Mouse (Mus musculus) limb, embryonic 14.5 days (tissue): ENCODE measurements around the gene Csrnp1. TPM values are rescaled to one million over a fixed set of nuclear protein-coding genes. Genes with fewer than 3 reads are reported as not detected.
A peak's percentile ranks its signal among the peaks of the same experiment; 100 is the strongest.

Experiments used
- ATAC-seq: fragments of 200-750 bp; cut with Nextera tagmentation; 2 replicates; pipeline ENCODE4 v1.8.0; 2017; ENCODE audit warnings: low read depth, moderate number of reproducible peaks, moderate TSS enrichment; ENCODE audit not compliant: low FRiP score
- DNase-seq: peaks from one replicate; pipeline ENCODE4 v3.0.0-alpha.2; 2015; ENCODE audit warnings: low spot score
- H3K27ac ChIP-seq: fragments of 300-500 bp; sonication (generic); replicated peaks from 2 replicates; pipeline ENCODE4 v1.5.1; 2014; ENCODE audit warnings: low read depth, mild to moderate bottlenecking, low read length, moderate library complexity, mixed read lengths
- H3K27me3 ChIP-seq: fragments of 300-500 bp; sonication (generic); 2 replicates; pipeline ENCODE4 v1.6.1; 2014; ENCODE audit warnings: low read length, mixed read lengths; ENCODE audit not compliant: control insufficient read depth, insufficient read depth
- H3K36me3 ChIP-seq: fragments of 300-500 bp; sonication (generic); 2 replicates; pipeline ENCODE4 v1.6.1; 2014; ENCODE audit warnings: mild to moderate bottlenecking, low read length, moderate library complexity, mixed read lengths; ENCODE audit not compliant: control insufficient read depth, insufficient read depth
- H3K4me1 ChIP-seq: fragments of 300-500 bp; sonication (generic); 2 replicates; pipeline ENCODE4 v1.6.1; 2014; ENCODE audit warnings: antibody characterized with exemption, low read length, mixed read lengths; ENCODE audit not compliant: control insufficient read depth, insufficient read depth
- H3K4me2 ChIP-seq: fragments of 300-500 bp; sonication (generic); replicated peaks from 2 replicates; pipeline ENCODE4 v1.6.1; 2014; ENCODE audit warnings: low read depth, mild to moderate bottlenecking, low read length, moderate library complexity; ENCODE audit not compliant: severe bottlenecking
- H3K4me3 ChIP-seq: fragments of 300-500 bp; sonication (generic); replicated peaks from 2 replicates; pipeline ENCODE4 v1.5.1; 2014; ENCODE audit warnings: low read length
- H3K9ac ChIP-seq: fragments of 300-500 bp; sonication (generic); 2 replicates; pipeline ENCODE4 v1.6.1; 2014; ENCODE audit warnings: mild to moderate bottlenecking, low read depth, low read length, moderate library complexity; ENCODE audit not compliant: severe bottlenecking
- H3K9me3 ChIP-seq: fragments of 300-500 bp; sonication (generic); 2 replicates; pipeline ENCODE4 v1.6.1; 2016; ENCODE audit warnings: low read length; ENCODE audit not compliant: control insufficient read depth
- POLR2A ChIP-seq: fragments of 200-500 bp; IDR thresholded peaks from 2 replicates; pipeline ENCODE4 v1.8.0; 2012; ENCODE audit warnings: inconsistent platforms, mild to moderate bottlenecking, moderate library complexity, borderline replicate concordance; ENCODE audit not compliant: insufficient read depth, insufficient read length; ENCODE audit errors: extremely low read depth
- WGBS: fragments of 180-500 bp; shearing (Covaris S2); extraction: QIAGEN DNeasy Blood & Tissue Kit; methylation state at CpG from one replicate; pipeline ENCODE4 v1.1.7; 2014; 5-methylcytosine and 5-hydroxymethylcytosine counted together
- polyA plus RNA-seq, 2 experiments: library from polyadenylated mRNA; depleted of rRNA in 1 of 2; stranded (reverse) in 1 of 2; unstranded in 1 of 2; fragments of >200 nt; fragmentation: Nextera tagmentation in 1 of 2; extraction: Ambion mirVana in 1 of 2; gene quantifications; 2 replicates each; pipeline versions ENCODE4 v1.2.1 to v1.2.3; 2012 to 2014

Gene Csrnp1
- polyA plus RNA-seq, 2 experiments = 2.8 to 12.8 TPM

DNA sequence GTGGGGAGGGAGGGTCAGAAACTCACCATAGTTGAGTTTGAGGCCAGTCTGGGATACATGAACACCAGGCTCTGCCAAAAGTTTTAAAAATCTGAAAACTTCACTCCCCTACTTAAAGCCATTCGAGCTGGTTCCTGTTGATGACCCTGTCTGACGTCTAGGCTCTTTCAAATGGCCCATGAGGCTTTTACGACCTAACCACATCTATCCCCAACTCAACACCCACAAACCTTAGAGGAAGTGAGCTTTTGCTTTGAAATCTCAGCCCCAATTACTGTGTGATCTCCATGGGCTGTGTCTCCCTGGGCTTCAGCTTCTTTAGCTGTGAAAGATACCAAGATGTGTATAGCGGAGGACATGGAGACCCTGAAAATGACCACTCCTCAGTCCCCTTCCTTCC lies 46.0 kb downstream of the Csrnp1 start:
- no peak for DNase-seq
- H3K4me3 ChIP-seq = no peak overlapping the region
- H3K4me1 ChIP-seq = peaks cover 22% of the 10 kb centered on the region; the same call in 1 of the 2 replicates
- H3K9me3 ChIP-seq = no peaks in the 10 kb centered on the region
- ATAC-seq = no peak
- TF ChIP-seq POLR2A = no peak
- no peak overlapping the region for H3K4me2 ChIP-seq
- H3K27ac ChIP-seq = no peak overlapping the region
- 69% methylated on average over 4 of the region's 4 CpGs for WGBS
- no peak overlapping the region for H3K9ac ChIP-seq
- no peaks in the 10 kb centered on the region for H3K36me3 ChIP-seq
- no peaks in the 10 kb centered on the region for H3K27me3 ChIP-seq

DNA sequence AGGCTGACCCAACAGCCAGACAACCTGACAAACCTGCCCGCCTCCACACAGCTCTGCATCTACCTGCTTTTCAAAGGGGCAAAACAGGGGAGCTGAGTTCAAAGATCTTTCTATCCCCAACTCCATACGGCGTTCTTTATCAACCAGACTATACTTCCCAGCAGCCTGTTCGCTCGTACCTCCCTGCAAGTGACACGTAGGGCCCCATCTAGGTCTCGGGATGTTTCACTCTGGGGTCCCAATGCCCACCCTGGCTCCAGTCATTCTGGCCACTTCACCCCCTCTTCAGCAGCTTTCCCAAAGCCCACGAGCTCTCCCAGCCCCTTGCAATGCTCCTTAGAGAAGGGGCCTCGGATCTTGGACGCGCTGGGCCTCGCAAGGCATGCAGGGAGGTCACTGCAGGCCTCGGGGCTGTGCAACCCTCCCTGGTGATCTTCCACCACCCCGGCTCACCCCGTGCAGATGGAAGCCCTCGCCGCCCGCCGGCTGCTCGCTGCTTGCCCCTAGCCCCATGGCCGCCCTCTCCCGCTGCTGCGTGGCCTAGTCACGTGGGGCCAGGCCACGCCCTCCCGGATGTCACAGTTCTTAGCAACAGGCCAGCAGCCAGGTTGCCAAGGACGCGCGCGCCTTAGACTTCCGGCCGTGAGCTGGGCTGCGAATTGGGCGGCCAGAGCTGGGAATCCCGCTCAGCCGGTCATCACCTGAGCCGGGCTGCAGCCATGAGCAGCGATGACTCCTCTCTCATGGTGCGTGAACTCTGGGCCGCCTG lies 47.3 kb downstream of the Csrnp1 start, which contains the start of the genes Gorasp1 and Ttc21a:
TSS of gene Gorasp1 (minus strand) at position 561 of the 769 bp plus-strand sequence.
TSS of gene Ttc21a (plus strand) at position 602 of the 769 bp plus-strand sequence.
- 3% methylated on average over 38 of the region's 40 CpGs for WGBS

DNA sequence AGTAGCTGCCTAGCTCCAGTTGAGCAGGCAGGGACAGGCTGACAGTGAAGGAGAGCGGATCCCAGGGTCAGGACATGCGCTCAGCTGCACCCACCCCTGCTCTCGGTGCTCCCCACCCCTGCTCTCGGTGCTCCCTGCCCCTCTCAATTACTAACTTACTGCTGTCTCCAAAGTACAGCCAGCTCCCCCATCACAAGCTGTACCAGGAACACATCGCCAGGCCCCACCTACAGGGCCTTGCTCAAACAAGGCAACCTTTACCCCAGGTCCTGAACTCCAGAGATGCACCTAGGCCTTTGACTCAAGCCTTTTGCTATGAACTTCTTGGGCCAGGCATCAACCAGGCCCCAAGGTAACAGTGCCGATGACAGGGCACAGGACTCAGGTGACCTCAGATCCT lies 50.8 kb downstream of the Csrnp1 start:
- no peaks in the 10 kb centered on the region for H3K9me3 ChIP-seq
- H3K4me2 ChIP-seq = no peak overlapping the region
- no peaks in the 10 kb centered on the region for H3K27me3 ChIP-seq
- ATAC-seq (no peak), DNase-seq (no peak)
- H3K4me1 ChIP-seq = peaks cover 6% of the 10 kb centered on the region; the same call in 1 of the 2 replicates
- H3K4me3 ChIP-seq = no peak overlapping the region
- no peak overlapping the region for H3K27ac ChIP-seq
- H3K36me3 ChIP-seq = peaks cover 42% of the 10 kb centered on the region
- no peak overlapping the region for H3K9ac ChIP-seq
- WGBS = 86% methylated on average over 6 of the region's 6 CpGs
- no peak for TF ChIP-seq POLR2A

More for the DNA sequence above, 47.3 kb downstream of the Csrnp1 start, which contains the start of the genes Gorasp1 and Ttc21a:
- peak; percentile 85; the same call in 1 of the 2 replicates for TF ChIP-seq POLR2A
- DNase-seq (peak; percentile 95), ATAC-seq (peak; percentile 97)
- Histone ChIP-seq H3K4me1 (peaks cover 22% of the 10 kb centered on the region; the same call in 1 of the 2 replicates), H3K36me3 (peaks cover 8% of the 10 kb centered on the region), H3K9me3 (no peaks in the 10 kb centered on the region), H3K4me2 (peak within 1 kb of the TSS; percentile 76), H3K27ac (peak within 1 kb of the TSS; percentile 52), H3K9ac (peak within 1 kb of the TSS; percentile 73), H3K4me3 (peak within 1 kb of the TSS; percentile 71), H3K27me3 (no peaks in the 10 kb centered on the region)

DNA sequence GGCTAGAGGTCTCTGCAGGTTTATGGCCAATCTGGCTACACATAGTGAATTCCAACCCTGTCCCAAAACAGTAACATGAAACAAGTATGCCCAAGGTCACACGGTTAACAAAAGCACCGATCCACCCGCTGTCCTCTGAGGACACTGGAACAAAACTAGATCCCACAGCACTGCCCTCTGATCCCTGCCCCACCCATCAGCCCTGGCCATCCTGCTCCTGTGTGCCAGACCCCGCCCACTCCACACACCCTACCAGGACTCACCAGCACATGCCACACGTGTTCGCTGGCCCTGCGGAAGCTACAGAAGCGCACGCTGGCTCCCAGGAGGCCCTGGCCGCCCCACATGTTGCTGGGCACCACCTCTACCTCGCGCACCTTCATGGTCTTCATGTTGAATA lies 52.1 kb downstream of the Csrnp1 start:
- H3K4me2 ChIP-seq = no peak overlapping the region
- H3K27ac ChIP-seq = no peak overlapping the region
- ATAC-seq = no peak
- no peak for TF ChIP-seq POLR2A
- H3K36me3 ChIP-seq = peaks cover 55% of the 10 kb centered on the region
- WGBS = 89% methylated on average over 12 of the region's 12 CpGs
- no peak overlapping the region for H3K4me3 ChIP-seq
- no peak overlapping the region for H3K9ac ChIP-seq
- no peak for DNase-seq
- H3K4me1 ChIP-seq = peaks cover 6% of the 10 kb centered on the region; the same call in 1 of the 2 replicates
- no peaks in the 10 kb centered on the region for H3K9me3 ChIP-seq
- H3K27me3 ChIP-seq = no peaks in the 10 kb centered on the region

DNA sequence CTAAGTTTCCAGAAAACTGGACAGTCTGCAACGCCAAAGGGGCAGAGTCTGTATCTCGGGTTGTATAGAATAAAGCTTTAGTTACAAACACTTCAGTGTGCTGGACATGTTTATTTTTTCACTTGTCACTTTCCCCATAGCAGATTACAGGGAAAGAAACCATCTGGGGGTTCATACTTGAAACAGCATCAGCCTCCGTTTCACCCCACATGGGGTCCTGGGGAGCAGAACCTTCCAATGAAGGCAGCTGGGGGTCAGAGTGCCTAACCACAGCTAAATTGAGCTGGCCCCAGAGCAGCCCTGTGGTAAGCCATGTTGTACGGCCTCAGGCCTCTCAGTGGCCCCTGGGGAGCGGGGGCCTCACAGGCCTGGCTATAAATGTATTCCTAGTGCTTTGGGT lies 58.0 kb downstream of the Csrnp1 start:
- no peak overlapping the region for H3K9ac ChIP-seq
- H3K27ac ChIP-seq = no peak overlapping the region
- WGBS = 85% methylated on average over 5 of the region's 5 CpGs
- DNase-seq (no peak), ATAC-seq (no peak)
- no peaks in the 10 kb centered on the region for H3K27me3 ChIP-seq
- no peak for TF ChIP-seq POLR2A
- no peaks in the 10 kb centered on the region for H3K9me3 ChIP-seq
- H3K4me3 ChIP-seq = no peak overlapping the region
- no peak overlapping the region for H3K4me2 ChIP-seq
- no peaks in the 10 kb centered on the region for H3K4me1 ChIP-seq
- peaks cover 89% of the 10 kb centered on the region for H3K36me3 ChIP-seq
